Mouse (Mus musculus): Measurements from ENCODE around the gene Sox4. TPM values are rescaled to one million over a fixed set of nuclear protein-coding genes. Genes with fewer than 3 reads are reported as not detected.

The Sox4 gene
- 4.5 TPM for polyA plus RNA-seq (2015; fragmentation: Illumina TruSeq; extraction: RNeasy Lipid Tissue Mini Kit (QIAGEN cat#74804); ENCODE audit: insufficient read depth, low read depth, low replicate concordance)

DNA sequence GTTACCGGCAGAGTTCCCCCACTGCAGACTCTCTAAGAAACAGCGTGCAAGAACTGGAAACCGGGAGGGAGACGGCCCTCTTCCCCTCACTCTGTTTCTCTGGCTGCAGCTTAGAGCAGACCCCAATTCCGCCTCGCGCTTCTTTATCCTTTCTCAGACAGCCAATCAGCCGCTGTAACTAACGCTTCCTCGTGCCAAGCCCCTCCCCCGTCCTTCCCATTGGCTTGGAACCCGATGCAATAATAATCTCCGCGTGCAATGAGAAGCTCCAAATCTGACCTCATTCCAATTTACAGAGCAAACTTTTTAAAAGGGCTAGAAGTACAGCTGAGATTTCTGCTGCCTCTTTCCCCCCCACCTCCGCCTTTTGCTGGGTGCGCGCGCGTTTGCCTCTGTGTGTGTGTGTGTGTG lies at the start of gene Sox4:
Gene Sox4, minus strand, starts transcription at position 133 of the 411 bp plus-strand sequence.

